Mouse (Mus musculus) layer of hippocampus, adult 9-11 months (tissue): ENCODE data around the gene Gm10382.
A peak's percentile ranks its signal among the peaks of the same experiment; 100 is the strongest.
"Not testable (repeated sequence)": the region's sequence is repeated elsewhere in the genome, so short reads cannot be mapped to it uniquely, and the experiment has no call there.

ENCODE experiments used
- DNase-seq: peaks from one replicate; pipeline ENCODE4 v3.0.0; 2022

The Gm10382 gene

GRCm38 (mm10) chr5:125393622-125394603 lies 4.8 kb downstream of the Gm10382 start:
- peak; percentile 82 for DNase-seq

DNA sequence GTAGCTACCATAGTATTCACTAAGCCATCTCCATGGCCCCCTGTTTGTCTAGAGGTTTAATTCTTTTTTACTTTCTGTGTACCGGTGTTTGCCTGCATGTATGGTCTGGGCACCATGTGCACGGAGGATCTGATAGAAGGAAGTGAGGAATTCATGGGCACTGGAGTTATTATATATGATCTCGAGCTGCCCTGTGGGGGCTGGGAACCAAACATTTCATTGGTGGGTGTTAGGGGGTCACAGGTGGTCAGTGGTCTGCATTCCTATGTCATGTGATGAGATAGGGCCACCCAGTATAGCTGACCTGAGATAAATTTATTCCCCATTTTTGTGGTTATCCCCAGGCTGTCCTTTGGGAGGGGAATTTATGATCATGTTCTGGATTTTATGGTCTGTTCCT lies 5.9 kb downstream of the Gm10382 start:
- DNase-seq: no peak

DNA sequence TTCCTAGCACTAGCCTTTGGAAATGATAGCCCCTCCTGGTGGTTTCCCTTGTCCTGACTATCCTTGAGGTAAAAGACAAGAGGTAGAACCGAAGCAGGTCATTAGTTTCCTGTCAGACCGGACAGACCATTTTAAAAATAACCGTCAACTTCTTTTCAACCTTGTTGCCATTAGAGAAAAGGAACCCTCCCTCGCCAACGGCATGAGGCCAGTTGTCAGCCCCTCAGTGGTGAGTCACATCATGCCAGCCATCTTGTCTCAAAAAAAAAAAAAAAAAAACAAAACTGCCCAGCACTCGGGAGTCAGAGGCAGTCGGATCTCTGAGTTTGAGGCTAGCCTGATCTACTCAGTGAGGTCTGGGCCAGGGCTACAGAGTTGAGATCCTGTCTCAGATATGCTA lies 11.8 kb downstream of the Gm10382 start:
- DNase-seq: no peak

- DNase-seq: no peak
Measured at GRCm38 (mm10) chr5:125402476-125402875, 13.4 kb downstream of the Gm10382 start.

DNA sequence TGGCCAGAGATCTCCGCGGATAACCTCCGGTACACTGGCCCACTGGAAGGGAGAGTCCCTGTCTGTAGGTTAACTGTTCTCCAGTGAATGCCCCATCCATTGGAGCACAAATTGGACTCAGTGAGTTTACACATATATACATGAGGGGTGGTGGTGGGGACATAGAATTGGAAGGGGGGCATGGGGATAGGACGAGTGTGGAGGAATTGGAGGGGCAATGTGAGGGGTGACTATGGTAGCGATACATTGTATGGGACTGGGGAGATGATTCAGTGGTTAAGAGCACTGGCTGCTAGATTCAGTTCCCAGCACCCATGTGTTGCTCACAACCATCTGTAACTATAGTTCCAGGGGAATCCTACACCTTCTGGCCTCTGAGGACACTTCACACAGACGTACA lies 13.9 kb downstream of the Gm10382 start:
- no peak for DNase-seq

DNA sequence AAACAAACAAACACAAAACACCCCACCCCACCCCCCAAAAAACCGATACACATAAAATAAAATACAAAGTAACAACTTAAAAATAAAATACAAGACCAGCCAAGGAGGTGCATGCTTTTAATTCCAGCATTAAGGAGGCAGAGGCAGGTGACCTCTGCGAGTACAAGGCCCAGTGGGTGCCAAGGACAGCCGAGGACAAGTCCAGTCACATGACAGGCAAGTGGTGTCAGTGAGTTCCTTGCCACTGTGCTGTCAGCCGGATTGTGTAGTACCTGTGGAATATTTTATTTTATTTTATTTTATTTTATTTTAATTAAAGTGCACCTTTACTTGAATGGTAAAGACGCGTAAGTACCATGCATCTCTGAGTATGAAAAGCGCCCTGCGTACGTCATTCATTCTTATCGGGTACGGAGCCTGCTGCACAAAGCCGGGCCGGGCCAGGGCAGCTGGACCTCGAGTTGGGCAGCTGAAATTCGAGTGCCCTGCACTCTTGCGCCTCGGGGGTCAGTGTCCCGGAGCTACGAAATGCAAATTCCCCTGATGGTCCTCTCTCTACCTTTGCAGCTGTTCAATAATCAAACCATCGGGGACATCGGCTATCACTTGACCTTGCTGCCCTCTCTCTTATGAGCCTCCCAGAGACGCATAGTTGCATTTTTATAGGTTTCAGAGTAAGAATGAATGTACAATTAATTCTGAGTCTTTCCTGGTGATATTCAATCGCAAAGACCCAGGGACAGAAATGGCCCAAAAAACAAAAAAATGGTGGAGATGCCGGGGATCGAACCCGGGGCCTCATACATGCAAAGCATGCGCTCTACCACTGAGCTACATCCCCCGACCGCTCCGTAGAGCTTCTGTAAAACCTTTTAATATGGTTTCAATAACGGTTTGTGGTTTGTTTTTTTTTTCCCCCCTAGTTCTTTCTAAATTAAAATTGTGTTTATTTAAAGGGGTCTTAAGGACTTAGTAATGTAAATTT lies 14.7 kb downstream of the Gm10382 start:
- DNase-seq: no peak

DNA sequence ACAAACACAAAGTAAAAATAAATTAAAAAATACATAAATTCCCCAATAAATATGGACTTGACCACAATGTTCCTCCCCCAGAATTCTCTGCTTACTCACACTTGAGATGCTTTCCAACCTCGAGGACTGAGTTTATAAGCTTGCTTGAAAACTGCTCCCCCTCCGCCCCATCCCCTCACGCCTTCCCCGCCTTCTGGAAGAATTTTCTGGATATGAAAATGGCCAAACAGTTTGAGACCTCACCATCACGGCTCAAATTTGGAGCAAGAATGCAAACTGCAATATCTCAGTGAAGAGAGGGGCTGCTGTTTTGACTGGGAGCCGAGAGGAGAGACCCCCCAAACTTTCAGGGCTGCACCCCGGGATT lies 15.4 kb downstream of the Gm10382 start:
- no peak for DNase-seq

GRCm38 (mm10) chr5:125404903-125405545 lies 15.9 kb downstream of the Gm10382 start:
- peak; percentile 78 for DNase-seq

DNA sequence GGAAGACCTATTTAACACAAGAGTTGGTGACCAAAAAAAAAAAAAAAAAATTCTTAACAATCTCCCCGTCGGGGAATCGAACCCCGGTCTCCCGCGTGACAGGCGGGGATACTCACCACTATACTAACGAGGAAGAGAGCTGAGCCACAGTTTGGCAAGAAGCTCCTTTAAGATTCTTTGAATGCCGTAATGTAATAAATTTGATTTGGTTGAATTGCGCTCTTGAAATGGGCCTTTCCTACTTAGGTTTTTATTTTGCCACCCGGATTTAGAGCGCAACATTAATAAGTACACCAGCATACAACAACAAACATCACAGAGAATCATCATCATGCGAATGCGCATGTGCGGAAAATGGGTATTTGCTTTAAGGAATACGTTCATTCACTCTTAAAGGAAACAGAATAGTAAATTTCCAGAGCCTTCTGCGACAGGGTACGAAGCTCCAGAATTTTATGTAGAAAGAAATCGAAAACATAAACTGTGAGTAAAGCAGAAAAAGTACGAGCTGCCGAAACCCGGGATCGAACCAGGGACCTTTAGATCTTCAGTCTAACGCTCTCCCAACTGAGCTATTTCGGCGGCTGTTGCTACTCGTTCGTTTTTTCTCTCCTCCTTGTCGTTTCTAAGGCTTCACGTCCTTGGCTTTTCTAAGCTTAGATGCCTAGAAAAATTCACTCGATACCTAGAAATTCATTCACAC lies 16.6 kb downstream of the Gm10382 start:
- peak; percentile 87 for DNase-seq

DNA sequence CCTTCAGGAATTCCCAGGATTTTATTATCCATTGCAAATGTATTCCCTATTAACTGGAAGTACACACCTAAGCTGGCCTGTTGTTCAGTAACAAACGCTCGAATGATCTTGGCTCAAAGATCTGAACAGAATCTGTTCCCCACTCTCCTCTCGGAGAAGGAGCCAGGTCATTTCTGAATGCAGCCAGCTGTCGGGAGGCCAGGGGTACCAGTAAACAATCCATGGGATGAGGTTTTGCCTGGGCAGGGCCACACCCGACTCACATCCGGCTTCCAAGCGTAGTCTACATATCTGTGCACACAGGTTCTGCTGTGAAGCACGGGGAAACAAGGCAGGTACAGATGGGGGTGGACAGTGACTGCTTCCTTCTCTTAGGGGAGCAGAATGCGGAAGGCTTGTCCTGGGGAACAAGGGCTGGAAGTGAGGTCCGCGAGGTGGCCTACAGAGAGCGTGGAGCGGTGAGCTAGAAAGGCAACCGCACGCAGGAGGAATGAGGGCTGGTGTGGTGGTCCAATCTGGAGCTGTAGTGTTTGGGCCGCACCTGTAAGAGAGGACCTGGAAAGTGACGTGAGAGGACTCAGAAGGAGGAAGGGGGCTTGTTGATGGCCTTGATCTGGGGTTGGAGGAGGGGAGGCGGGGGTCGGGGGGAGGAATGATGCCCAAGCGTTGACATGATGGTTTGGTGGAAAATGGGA lies 17.3 kb downstream of the Gm10382 start:
- DNase-seq: peak; percentile 55

DNA sequence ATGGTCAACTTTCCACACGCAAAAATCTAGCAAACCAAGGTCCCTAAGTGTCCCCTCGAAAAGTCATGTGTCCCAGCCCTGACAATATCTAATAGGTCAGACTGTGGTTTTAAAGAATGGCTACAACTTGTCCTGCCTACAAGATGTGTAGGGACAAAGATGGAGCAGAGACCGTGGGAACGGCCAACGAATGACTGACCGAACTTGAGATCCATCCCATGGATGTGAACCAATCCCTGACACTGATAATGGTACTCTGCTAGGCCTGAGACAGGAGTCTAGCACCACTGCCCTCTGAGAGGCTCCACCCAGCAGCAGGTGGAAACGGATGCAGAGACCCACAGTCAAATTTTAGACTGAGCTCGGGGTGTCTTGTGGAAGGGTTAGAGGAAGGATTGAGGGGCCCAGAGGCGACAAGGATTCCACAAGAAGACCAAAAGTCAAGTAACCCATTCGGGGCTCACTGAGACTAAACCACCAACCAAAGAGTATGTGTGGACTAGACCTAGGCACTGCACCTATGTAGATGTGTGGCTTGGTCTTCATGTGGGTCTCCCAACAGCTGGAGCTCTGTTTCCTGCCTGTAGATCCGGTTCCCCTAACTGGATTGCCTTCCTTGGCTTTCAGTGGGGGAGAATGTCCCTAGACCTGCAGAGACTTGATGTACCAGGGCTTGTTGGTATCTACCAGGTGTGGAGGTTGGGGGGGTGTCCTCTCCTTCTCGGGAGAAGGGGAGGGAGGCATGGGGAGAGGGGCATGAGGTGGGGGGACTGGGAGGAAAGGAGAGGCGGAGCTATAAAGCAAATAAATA lies 18.1 kb downstream of the Gm10382 start:
- no peak for DNase-seq

GRCm38 (mm10) chr5:125407910-125408575 lies 18.9 kb downstream of the Gm10382 start:
- no peak for DNase-seq

DNA sequence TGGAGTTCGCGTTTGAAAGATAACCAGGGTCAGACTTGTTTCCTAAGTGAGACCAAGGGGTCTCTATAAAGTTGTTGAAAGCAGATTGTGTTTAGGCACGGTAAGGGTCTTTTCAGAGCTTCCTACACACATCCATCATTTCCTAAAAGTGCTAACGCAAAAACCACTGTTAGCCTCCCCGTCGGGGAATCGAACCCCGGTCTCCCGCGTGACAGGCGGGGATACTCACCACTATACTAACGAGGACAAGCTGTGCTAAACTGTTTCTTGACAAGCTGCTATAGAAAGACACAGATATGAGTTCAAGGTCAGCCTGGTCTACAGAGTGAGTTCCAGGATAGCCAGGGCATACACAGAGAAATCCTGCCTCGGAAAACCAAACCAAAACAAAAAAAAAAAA lies 19.7 kb downstream of the Gm10382 start:
- DNase-seq: peak; percentile 79

DNA sequence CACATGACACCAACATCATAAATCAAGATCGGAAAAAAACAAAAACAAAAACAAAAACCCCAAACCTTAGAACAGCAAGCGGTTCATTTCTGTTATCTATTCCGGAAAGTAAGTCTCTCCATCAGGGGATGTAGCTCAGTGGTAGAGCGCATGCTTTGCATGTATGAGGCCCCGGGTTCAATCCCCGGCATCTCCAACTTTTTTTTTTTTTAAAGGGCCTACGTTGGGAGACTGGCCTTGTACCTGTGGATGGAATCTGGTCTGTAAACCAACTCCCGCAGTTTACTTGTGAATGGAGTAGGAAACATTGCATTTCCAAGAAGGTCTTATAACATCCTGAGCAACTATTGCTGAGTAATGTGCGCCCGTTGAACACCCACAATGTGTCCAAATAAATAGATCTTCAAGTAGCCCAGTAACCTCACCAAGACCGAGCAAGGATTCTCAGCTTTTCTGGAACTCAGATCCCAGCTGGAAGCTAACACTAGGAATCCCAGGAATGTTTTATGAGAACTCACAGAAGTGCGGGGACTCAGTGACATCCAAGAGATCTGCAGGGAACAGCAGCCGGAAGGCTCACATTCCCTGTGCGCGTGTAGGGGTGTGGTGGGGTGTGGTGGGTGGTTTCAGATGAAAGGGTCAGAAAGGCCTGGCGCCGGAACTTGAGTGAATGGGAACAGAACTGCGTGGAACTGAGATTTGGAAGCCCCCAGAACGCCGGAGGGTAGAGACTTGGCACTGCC lies 20.4 kb downstream of the Gm10382 start:
- no peak for DNase-seq

GRCm38 (mm10) chr5:125411972-125412530 lies 22.9 kb downstream of the Gm10382 start:
- peak; percentile 77 for DNase-seq

GRCm38 (mm10) chr5:125412536-125412935 lies 23.4 kb downstream of the Gm10382 start:
- DNase-seq: not testable (repeated sequence)

DNA sequence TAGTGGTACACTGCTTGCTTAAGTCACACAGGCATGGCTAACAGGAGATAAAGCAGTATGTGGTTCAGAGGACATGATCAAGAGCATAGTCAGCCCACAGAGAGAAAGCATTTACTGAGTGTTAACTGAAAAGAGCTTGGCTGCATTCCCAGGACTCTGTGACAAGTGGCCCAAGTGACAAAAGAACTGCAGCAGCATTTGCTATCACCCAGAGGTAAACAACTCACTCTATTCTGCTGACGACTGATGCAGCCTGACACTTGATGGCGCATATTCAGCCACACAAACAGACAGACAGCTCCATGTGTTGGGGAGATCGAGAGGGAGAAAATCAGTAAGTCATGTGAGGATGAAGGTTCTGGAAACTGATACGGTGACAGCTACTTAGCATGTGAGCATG lies 24.6 kb downstream of the Gm10382 start:
- no peak for DNase-seq

GRCm38 (mm10) chr5:125416183-125416582 lies 27.1 kb downstream of the Gm10382 start:
- DNase-seq: no peak

DNA sequence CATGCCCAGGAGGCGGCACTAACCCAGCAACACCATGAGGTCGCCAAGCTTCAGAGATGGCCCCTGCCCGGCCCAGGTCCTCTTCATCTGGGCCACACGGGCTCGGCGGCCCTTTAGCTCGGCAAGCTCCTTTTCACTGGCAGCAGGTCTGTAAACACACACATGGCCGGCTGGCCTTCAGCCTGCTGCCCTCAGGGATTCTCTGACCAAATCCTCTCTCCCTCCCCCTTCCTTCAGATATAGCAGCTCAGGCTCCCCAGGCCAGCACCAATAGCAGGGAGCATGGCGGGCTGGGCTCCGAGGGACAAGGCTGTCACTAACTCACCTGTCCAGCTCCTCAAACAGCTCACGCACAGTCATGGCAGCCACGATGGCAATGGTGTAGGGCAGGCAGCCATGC lies 29.5 kb downstream of the Gm10382 start:
- no peak for DNase-seq
